Mouse (Mus musculus) MEL (cell line): ENCODE measurements at regions not wholly inside any gene's neighbourhood (a gene's known extent, or its start where the extent isn't known, plus 50 kb on each side); places are given as distances from the start of the nearest gene placed in this dataset.

Experiments used
- DNase-seq: peaks from one replicate; pipeline ENCODE4 v3.0.0; 2011; ENCODE audit warnings: low read depth, low spot score
- H3K27ac ChIP-seq: 2 replicates; pipeline ENCODE4 v1.5.1; 2012; ENCODE audit warnings: low read depth, mild to moderate bottlenecking, control low read depth, low read length, moderate library complexity; ENCODE audit not compliant: control insufficient read depth
- H3K27me3 ChIP-seq, 2 experiments: fragments of 150-350 bp in 1 of 2; sonication (generic) in 1 of 2; 2 replicates each; pipeline ENCODE4 v1.6.1; 2012; ENCODE audit warnings: low read length in 2 of 2, mild to moderate bottlenecking in 2 of 2, improper control_type of control experiment in 1 of 2, moderate library complexity in 1 of 2; ENCODE audit not compliant: insufficient read depth in 2 of 2, control insufficient read depth in 1 of 2
- H3K36me3 ChIP-seq, 2 experiments: 2 replicates each; pipeline ENCODE4 v1.6.1; 2012 to 2014; ENCODE audit warnings: low read length in 2 of 2, improper control_type of control experiment in 1 of 2, inconsistent platforms in 1 of 2, mild to moderate bottlenecking in 1 of 2; ENCODE audit not compliant: insufficient read depth in 2 of 2, control insufficient read depth in 1 of 2
- H3K4me1 ChIP-seq, 2 experiments: fragments of 150-350 bp in 1 of 2; sonication (generic) in 1 of 2; 2 replicates each; pipeline ENCODE4 v1.6.1; 2012; ENCODE audit warnings: low read length in 2 of 2, improper control_type of control experiment in 1 of 2, mild to moderate bottlenecking in 1 of 2; ENCODE audit not compliant: insufficient read depth in 2 of 2, control insufficient read depth in 1 of 2
- H3K4me3 ChIP-seq, 2 experiments: fragments of 150-350 bp in 1 of 2; sonication (generic) in 1 of 2; 2 replicates each; pipeline ENCODE4 v1.5.1; 2012; ENCODE audit warnings: low read depth in 2 of 2, low read length in 2 of 2, mild to moderate bottlenecking in 2 of 2, moderate library complexity in 2 of 2, control low read depth in 1 of 2, improper control_type of control experiment in 1 of 2; ENCODE audit not compliant: control insufficient read depth in 1 of 2, insufficient read depth in 1 of 2
- H3K79me2 ChIP-seq: 2 replicates; pipeline ENCODE4 v1.6.1; 2012; ENCODE audit warnings: mild to moderate bottlenecking, low read length, moderate library complexity; ENCODE audit not compliant: control insufficient read depth, poor library complexity, insufficient read depth
- H3K9ac ChIP-seq: 2 replicates; pipeline ENCODE4 v1.6.1; 2012; ENCODE audit warnings: low read depth, mild to moderate bottlenecking, control low read depth, low read length, moderate library complexity; ENCODE audit not compliant: control insufficient read depth, poor library complexity, severe bottlenecking
- H3K9me3 ChIP-seq: fragments of 150-350 bp; sonication (generic); replicated peaks from 2 replicates; pipeline ENCODE4 v1.6.1; 2012; ENCODE audit warnings: mild to moderate bottlenecking, low read length, improper control_type of control experiment, moderate library complexity; ENCODE audit not compliant: insufficient read depth
- BHLHE40 ChIP-seq: IDR thresholded peaks from 2 replicates; pipeline ENCODE4 v1.6.1; 2012; ENCODE audit warnings: low read depth, mild to moderate bottlenecking, inconsistent platforms, low read length, improper control_type of control experiment, borderline replicate concordance
- CHD1 ChIP-seq: IDR thresholded peaks from 2 replicates; pipeline ENCODE4 v1.6.1; 2012; ENCODE audit warnings: low read depth, mild to moderate bottlenecking, inconsistent platforms, low read length, improper control_type of control experiment
- CHD2 ChIP-seq: IDR thresholded peaks from 2 replicates; pipeline ENCODE4 v1.6.1; 2011; ENCODE audit warnings: low read length, improper control_type of control experiment
- CTCF ChIP-seq, 3 experiments: IDR thresholded peaks in 2 of 3; conservative IDR thresholded peaks in 1 of 3; 2 replicates each; pipeline ENCODE4 v1.5.1; 2011 to 2012; ENCODE audit warnings: low read length in 3 of 3, low read depth in 2 of 3, mild to moderate bottlenecking in 2 of 3, improper control_type of control experiment in 1 of 3, inconsistent platforms in 1 of 3, mixed read lengths in 1 of 3, moderate library complexity in 1 of 3; ENCODE audit not compliant: control insufficient read depth in 1 of 3, insufficient read depth in 1 of 3, poor library complexity in 1 of 3, severe bottlenecking in 1 of 3
- E2F4 ChIP-seq: IDR thresholded peaks from 2 replicates; pipeline ENCODE4 v1.6.1; 2011; ENCODE audit warnings: low read depth, low read length, improper control_type of control experiment, borderline replicate concordance
- ELF1 ChIP-seq: IDR thresholded peaks from 2 replicates; pipeline ENCODE4 v1.6.1; 2014; ENCODE audit warnings: low read depth, mild to moderate bottlenecking, inconsistent platforms, low read length, improper control_type of control experiment, moderate library complexity
- ETS1 ChIP-seq: IDR thresholded peaks from 2 replicates; pipeline ENCODE4 v1.6.1; 2012; ENCODE audit warnings: low read depth, mild to moderate bottlenecking, inconsistent platforms, low read length, improper control_type of control experiment, moderate library complexity
- HCFC1 ChIP-seq: IDR thresholded peaks from 2 replicates; pipeline ENCODE4 v1.6.1; 2012; ENCODE audit warnings: low read depth, mild to moderate bottlenecking, inconsistent platforms, low read length, improper control_type of control experiment, moderate library complexity
- MAFK ChIP-seq: IDR thresholded peaks from 2 replicates; pipeline ENCODE4 v1.6.1; 2011; ENCODE audit warnings: low read depth, mild to moderate bottlenecking, low read length, improper control_type of control experiment, borderline replicate concordance
- MAX ChIP-seq: IDR thresholded peaks from 2 replicates; pipeline ENCODE4 v1.6.1; 2011; ENCODE audit warnings: low read length, improper control_type of control experiment
- MAZ ChIP-seq: IDR thresholded peaks from 2 replicates; pipeline ENCODE4 v1.6.1; 2012; ENCODE audit warnings: low read depth, mild to moderate bottlenecking, inconsistent platforms, low read length, improper control_type of control experiment
- MEF2A ChIP-seq: IDR thresholded peaks from 2 replicates; pipeline ENCODE4 v1.6.1; 2014; ENCODE audit warnings: low read depth, mild to moderate bottlenecking, inconsistent platforms, low read length, improper control_type of control experiment; ENCODE audit not compliant: poor library complexity, insufficient replicate concordance, severe bottlenecking; ENCODE audit errors: extremely low read depth
- MXI1 ChIP-seq: IDR thresholded peaks from 2 replicates; pipeline ENCODE4 v1.6.1; 2011; ENCODE audit warnings: mild to moderate bottlenecking, low read depth, low read length, improper control_type of control experiment
- MYB ChIP-seq: IDR thresholded peaks from 2 replicates; pipeline ENCODE4 v1.6.1; 2011; ENCODE audit warnings: mild to moderate bottlenecking, low read depth, low read length, improper control_type of control experiment
- MYC ChIP-seq: IDR thresholded peaks from 2 replicates; pipeline ENCODE4 v1.6.1; 2011; ENCODE audit warnings: low read depth, mild to moderate bottlenecking, low read length, improper control_type of control experiment, moderate library complexity
- NELFE ChIP-seq: IDR thresholded peaks from 2 replicates; pipeline ENCODE4 v1.6.1; 2011; ENCODE audit warnings: low read depth, low read length, improper control_type of control experiment
- POLR2AphosphoS5 ChIP-seq: IDR thresholded peaks from 2 replicates; pipeline ENCODE4 v1.6.1; 2012; ENCODE audit warnings: low read depth, borderline replicate concordance, mild to moderate bottlenecking, inconsistent platforms, low read length, moderate library complexity, mixed read lengths
- RAD21 ChIP-seq: IDR thresholded peaks from 2 replicates; pipeline ENCODE4 v1.6.1; 2011; ENCODE audit warnings: mild to moderate bottlenecking, low read depth, low read length, improper control_type of control experiment
- RCOR1 ChIP-seq: IDR thresholded peaks from 2 replicates; pipeline ENCODE4 v1.6.1; 2012; ENCODE audit warnings: low read depth, mild to moderate bottlenecking, inconsistent platforms, low read length, improper control_type of control experiment
- SMC3 ChIP-seq: IDR thresholded peaks from 2 replicates; pipeline ENCODE4 v1.6.1; 2011; ENCODE audit warnings: low read depth, low read length, improper control_type of control experiment
- UBTF ChIP-seq: IDR thresholded peaks from 2 replicates; pipeline ENCODE4 v1.6.1; 2012; ENCODE audit warnings: low read depth, mild to moderate bottlenecking, inconsistent platforms, low read length, improper control_type of control experiment, moderate library complexity, borderline replicate concordance; ENCODE audit not compliant: insufficient read depth
- USF1 ChIP-seq: IDR thresholded peaks from 2 replicates; pipeline ENCODE4 v1.6.1; 2014; ENCODE audit warnings: low read depth, mild to moderate bottlenecking, inconsistent platforms, low read length, improper control_type of control experiment, moderate library complexity
- ZC3H11A ChIP-seq: IDR thresholded peaks from 2 replicates; pipeline ENCODE4 v1.6.1; 2012; ENCODE audit warnings: low read depth, mild to moderate bottlenecking, inconsistent platforms, low read length, improper control_type of control experiment
- ZKSCAN1 ChIP-seq: IDR thresholded peaks from 2 replicates; pipeline ENCODE4 v1.6.1; 2012; ENCODE audit warnings: low read depth, mild to moderate bottlenecking, inconsistent platforms, low read length, improper control_type of control experiment, moderate library complexity
- ZNF384 ChIP-seq: IDR thresholded peaks from 2 replicates; pipeline ENCODE4 v1.6.1; 2012; ENCODE audit warnings: low read depth, mild to moderate bottlenecking, inconsistent platforms, low read length, improper control_type of control experiment

- Histone ChIP-seq H3K27me3 (no peaks in the 10 kb centered on the region), H3K9me3 (no peaks in the 10 kb centered on the region), H3K79me2 (no peaks in the 10 kb centered on the region), H3K4me1 (no peaks in the 10 kb centered on the region)
- TF ChIP-seq MAFK (no peak), E2F4 (no peak), CTCF (IDR thresholded peaks at IDR 0.05 in 2 of 3, conservative IDR thresholded peaks at IDR 0.05 in 1 of 3; ENCODE audit: control insufficient read depth in 1 of 3, insufficient read depth in 1 of 3, low read depth in 2 of 3, low read length in 3 of 3, poor library complexity in 1 of 3, severe bottlenecking in 1 of 3) (no peak), RAD21 (no peak), ZC3H11A (no peak), MYB (no peak), MYC (no peak), USF1 (no peak), CHD2 (no peak), MAX (no peak), RCOR1 (no peak), MEF2A (no peak), ZNF384 (no peak), ELF1 (no peak), ETS1 (no peak), MAZ (no peak)
- TF ChIP-seq, all 39 proteins: peak for 0
- Histone ChIP-seq H3K36me3 (no peaks in the 10 kb centered on the region), H3K4me3 (no peak overlapping the region), H3K9ac (no peak overlapping the region), H3K27ac (no peak overlapping the region)
- no peak for DNase-seq
These were observed 430.2 kb upstream of the Klhl29 start for GRCm38 (mm10) chr12:5805731-5806130.

- Histone ChIP-seq H3K4me3 (no peak overlapping the region), H3K9ac (no peak overlapping the region), H3K4me1 (no peaks in the 10 kb centered on the region), H3K79me2 (no peaks in the 10 kb centered on the region), H3K36me3 (no peaks in the 10 kb centered on the region), H3K9me3 (no peaks in the 10 kb centered on the region), H3K27me3 (no peaks in the 10 kb centered on the region), H3K27ac (no peak overlapping the region)
- no peak for DNase-seq
- TF ChIP-seq MXI1: no peak
- no peak for TF ChIP-seq POLR2AphosphoS5
- TF ChIP-seq ZNF384: no peak
- TF ChIP-seq NELFE: no peak
- TF ChIP-seq CHD1: no peak
- TF ChIP-seq MYC: no peak
- no peak for TF ChIP-seq BHLHE40
- TF ChIP-seq ZKSCAN1: no peak
- no peak for TF ChIP-seq UBTF
- TF ChIP-seq RCOR1: no peak
- TF ChIP-seq ELF1: no peak
- no peak for TF ChIP-seq MAX
- TF ChIP-seq HCFC1: no peak
- no peak for TF ChIP-seq SMC3
- TF ChIP-seq MYB: no peak
These were observed 417.6 kb upstream of the Klhl29 start for GRCm38 (mm10) chr12:5793051-5793450.
